Mouse (Mus musculus) adipocyte (in vitro differentiated cells): ENCODE results near the gene Arhgap22.
A peak's percentile ranks its signal among the peaks of the same experiment; 100 is the strongest.

Source experiments
- DNase-seq: peaks from one replicate; pipeline ENCODE4 v3.0.0-alpha.2; 2016; ENCODE audit warnings: low spot score

Arhgap22 gene

DNA sequence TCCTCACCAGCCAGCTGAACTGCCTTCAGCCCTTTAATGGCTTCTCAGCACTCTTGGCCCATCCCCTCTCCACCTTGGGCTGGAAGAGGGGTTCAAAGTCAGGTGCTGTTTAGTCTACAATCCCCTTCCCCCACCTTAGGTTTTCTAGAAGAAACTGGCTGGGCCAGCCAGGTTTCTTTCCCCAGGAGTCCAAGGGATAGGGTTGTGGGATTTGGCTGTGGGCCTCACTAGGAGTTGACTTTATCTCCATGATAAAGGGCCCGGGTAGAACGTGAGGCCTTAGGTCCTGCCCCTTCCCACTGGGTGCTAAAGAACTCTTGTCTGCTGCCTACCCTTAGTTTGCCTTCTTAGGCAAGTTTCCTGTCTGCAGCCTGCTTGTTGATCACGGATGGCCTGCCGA lies 117.8 kb downstream of the Arhgap22 start:
- no peak for DNase-seq

DNA sequence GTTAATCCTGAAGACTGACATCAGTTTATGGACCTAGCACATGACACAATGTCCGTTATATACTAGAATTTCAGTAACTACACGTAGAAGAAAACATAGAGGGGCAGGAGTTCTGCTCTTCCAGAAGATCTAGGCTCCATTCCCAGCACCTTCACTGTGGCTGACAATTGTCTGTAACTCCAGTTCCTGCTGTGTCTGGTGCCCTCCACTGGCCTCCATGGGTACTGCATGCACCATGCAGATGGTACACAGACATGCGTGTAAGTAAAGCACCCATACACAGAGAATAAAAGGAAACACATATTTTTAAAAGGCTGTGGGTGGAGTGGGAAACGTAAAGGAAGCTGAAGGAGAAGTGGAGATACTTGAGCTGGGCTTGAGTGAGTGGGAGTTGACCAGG lies 120.0 kb downstream of the Arhgap22 start:
- DNase-seq = no peak

DNA sequence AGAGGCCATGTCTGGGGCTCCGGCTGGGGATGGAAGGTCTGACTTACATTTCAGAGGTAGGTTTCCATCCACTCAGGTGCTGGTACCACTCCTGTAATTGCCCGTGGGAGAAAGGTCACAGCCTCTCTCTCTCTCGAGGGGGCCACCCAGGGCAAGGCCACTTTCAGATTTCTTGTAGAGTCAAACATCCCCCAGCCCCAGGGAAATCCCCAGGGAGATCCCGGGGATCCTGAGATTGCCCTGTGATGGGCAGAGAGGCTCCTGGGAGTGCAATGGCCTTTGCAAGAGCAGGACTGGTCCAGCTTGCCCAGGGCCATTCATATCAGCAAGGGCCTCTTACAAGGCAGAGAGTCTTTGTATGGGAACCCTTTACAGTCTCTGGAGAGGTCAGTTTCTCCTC lies 120.6 kb downstream of the Arhgap22 start:
- DNase-seq = no peak

DNA sequence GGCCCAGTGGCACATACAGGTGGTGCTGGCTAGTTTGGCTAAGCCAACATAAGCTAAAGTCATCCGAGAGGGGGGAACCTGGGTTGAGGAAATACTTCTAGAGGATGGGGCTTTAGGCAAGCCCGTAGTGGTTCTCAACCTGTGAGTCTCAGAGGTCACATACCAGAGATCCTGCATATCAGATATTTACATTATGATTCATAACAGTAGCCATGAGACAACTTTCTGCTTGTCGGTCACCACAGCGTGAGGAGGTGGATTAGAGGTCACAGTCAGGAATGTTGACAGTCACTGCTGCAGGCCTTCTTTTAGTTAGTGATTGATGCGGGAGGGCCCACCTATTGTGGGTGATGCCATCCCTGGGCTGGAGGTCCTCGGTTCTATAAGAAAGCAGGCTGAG lies 121.9 kb downstream of the Arhgap22 start:
- no peak for DNase-seq

DNA sequence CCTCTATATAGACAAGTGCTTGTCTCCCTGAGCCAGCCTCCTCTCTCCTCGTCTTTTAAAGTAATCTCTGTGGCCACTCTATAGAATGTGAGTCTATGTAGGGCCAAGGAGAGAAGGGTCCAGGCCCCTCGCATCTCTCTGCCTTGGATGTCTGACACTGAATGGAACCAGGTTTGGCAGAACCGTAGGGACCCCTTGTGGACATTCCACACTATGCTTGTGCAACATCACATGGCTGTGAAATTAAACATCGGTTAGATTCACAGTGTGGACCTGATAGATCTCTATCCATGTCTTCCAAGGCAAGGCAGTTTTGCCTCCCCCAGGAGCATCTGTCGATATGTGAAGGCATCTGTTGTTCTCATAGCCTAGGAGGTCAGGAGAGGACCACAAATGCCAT lies 124.9 kb downstream of the Arhgap22 start:
- DNase-seq = no peak

DNA sequence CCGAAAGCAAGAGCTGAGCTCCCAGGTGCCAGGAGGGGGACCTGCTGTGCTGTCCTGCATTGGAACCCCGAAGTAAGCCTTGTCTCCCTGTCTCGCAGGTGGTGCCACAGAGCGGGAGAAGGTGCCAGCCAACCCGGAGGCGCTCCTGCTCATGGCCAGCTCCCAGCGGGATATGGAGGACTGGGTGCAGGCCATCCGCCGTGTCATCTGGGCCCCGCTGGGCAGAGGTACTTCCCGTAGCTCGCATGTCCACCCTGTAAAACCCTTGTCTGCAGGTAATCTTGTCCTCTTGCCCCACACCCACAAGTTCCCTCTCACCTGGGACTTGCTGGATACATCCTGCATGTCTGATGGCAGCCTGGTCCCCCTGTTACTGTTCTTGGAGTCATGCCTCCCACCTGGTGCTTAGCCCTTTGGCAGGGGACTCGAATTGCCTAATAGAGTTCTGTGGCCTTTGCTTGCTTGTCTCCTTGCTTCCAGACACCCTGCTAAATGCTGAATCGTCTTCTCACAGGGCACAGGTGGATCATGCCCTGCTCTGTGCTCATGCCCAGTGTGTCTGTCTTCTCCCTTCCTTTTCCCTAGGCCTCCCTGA lies 129.4 kb downstream of the Arhgap22 start:
- no peak for DNase-seq

DNA sequence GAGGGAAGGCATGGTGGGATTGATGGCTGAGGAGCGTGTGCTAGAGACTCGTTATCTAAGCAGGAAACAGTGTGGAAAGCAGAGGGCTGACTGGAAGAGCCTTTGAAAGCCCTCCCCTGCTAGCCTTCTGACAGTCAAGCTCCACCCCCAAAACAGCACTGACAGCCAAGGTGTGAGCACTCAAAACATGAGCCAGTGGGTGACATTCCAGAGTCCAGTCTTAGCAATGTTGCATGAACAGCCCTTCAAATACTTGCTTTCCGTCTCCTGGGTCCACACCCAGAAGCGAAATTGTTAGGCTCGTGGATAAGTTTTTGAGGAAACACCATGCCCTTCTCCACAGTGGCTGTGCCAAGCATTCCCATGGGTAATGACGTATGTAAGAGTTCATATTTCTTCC lies 132.7 kb downstream of the Arhgap22 start:
- DNase-seq = no peak

DNA sequence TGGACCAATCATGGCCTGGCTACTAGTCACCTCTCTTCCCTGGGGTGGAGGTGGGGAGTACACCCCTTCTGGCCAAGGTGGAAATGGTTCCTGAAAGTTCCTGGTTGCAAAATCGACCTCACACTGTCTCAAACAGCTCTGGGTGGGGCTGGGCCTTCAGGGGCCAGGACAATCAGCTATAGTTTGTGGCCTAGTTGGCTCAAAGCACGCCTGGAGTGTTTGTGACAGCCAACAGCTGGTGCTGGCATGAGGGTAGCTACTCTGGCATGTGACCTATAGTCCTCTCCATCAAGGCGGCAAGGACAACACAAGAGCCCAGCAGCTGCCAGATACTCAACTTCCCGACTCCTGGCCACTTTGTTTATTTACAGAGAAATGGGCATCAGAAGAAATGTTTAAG lies 133.9 kb downstream of the Arhgap22 start:
- peak; percentile 67 for DNase-seq

DNA sequence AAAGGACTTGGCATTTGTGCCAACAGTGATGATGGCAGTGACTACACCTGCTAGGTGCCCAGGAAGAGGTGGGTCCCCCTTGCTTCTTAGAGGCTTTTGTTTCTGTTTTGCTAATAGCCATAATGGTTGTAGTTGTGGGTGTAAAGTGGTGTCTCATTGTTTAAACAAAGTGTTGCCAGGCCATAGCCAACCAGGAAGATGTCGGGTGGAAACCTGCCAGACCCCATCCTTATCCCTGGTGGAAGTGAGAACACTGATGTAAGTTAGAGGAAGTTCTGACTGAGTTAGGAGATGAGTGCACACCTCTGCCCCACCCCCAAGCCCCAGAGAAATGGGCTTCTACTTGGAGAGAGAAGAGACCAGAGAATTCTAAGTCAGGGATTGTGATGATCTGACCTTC lies 134.3 kb downstream of the Arhgap22 start:
- DNase-seq = no peak

DNA sequence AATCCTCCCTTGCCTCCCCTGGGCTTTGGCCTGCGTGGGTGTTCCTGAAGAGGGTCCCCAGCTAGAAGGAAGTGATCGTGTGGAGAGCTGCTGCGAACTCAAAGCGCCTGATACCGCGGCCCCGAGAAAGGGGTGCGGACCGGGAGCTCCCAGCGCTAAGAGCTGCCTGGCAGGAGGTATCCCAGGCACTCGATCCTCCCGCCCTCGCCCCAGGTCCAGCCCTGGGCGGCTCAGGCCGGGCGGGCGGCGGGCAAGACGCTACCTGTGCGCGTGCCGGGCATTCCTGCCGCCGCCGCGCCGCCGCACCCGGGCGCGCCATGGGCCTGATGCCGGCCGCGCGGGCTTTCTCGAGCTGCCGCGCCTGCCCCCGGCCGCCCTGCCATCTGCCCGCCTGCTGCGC lies 137.2 kb downstream of the Arhgap22 start:
- no peak for DNase-seq

DNA sequence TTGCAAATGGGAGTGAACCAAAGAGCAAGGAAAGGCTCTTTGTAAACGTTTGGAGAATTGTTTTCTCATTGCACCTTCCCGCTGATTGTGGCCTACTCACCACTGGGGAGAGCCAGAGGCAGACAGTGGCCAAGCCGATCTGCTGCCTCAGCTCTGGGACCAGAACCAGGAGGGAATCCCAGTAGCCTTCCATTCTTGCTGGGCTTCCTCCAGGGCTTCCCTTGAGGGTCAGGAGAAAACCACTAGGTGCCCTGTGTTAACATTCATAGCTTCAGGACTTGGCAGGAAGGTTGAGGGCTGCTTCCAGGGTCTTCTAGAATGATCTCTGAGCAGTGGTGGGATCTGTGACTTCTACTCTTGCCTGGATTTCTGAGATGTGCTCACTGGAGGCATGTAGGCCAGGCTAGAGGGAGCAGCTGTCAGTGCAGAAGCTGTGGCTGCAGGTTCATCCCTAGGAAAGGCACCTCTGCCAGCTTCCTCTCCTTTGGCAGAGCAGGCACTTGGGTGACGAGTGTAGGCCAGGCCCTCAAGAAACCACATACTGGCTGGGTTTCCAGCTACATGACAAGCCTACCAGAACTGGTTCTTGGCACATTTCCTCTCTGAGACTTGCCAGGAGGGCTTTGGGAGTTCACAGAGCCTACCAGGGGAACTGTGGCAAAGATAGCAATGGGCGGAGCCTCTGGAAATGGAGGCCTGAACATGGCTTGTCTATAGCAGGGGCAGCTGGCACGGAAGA lies 138.3 kb downstream of the Arhgap22 start:
- peak; percentile 94 for DNase-seq

DNA sequence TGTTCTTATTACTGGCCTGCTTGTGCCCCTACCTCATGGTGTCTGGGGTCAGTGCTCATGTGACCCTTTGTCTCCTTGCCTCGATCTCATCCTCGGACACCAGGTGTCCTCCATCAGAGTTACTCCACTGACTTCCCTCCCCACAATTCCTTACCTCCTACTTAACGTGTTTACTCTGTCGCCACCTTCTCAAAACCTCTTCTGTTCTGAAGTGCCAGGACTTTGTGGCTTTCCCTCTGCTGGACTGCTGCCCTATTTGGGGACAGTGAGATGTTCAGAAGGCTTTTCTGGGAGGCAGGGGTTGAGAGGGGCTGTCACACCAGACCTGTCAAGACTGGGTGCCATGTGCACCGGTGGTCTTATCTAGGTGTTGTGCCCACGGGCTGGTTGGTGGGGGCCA lies 139.1 kb downstream of the Arhgap22 start:
- no peak for DNase-seq

DNA sequence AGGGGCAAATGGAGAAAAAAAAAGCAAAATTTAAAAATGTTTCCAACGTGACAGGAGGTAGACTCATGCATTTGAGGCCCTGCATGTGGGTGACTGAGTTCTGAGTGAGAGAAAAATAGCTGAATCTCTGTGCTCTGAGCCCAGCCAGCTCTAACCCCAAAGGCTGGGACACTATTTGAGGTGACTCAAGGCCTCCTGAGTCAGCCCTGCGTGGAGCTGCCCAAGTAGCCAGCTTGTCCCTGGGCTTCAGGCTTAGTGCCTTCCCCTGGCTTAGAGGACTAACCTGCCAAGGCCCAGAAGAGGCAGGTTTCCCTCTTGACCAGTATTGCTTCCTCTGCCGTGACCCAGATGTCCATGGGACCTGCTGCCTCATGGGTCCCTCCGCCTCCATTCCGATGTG lies 141.4 kb downstream of the Arhgap22 start:
- no peak for DNase-seq

DNA sequence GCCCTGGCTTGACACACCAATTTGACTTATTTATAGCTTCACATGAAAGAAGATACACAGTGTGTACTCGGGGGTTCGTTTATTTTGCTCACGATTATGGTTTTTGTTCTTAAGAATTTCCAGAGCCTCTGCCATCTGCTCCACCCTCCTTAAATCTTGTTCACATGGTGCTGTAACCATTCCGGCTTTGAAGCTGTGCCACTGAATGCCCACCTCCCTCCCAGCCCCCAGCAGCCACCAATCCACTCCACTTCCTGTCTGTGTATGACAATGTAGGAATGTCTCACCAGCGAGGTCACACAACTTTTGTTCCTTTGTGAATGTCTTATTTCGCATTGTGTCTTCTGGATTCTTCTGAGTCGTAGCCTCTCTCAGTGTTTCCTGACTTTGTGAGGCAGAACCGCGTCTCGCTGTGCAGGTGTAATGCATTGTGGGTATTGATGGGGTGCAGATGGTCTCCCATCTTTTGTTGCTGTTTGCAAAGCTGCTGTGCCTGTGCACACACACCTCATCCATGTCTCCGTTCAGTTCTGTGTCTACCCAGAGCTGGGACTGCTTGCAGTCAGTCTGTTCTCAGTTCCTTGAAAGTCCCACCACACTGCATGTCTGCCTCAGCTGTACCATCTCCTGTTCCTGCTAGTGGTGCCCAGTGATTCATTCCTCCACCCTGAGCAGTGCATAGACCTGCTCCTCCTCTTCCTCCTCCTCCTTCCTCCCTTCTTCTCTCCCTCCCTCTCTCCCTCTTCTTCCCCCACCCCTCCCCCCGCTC lies 144.0 kb downstream of the Arhgap22 start:
- no peak for DNase-seq

DNA sequence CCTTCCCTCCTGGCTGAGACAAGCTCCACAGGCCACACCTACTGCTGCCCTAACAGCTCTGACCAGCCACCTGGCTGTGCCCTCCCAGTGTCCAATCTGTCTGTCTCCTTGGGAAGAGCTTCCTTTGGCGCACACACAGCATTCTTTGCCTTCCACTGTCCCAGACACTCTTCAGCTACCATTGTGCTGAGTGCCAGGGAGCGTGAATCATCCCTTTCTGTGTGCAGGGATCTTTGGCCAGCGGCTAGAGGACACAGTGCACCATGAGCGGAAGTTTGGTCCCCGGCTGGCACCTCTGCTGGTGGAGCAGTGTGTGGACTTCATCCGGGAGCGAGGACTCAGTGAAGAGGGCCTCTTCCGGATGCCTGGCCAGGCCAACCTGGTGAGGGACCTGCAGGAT lies 145.1 kb downstream of the Arhgap22 start:
- peak; percentile 28 for DNase-seq

DNA sequence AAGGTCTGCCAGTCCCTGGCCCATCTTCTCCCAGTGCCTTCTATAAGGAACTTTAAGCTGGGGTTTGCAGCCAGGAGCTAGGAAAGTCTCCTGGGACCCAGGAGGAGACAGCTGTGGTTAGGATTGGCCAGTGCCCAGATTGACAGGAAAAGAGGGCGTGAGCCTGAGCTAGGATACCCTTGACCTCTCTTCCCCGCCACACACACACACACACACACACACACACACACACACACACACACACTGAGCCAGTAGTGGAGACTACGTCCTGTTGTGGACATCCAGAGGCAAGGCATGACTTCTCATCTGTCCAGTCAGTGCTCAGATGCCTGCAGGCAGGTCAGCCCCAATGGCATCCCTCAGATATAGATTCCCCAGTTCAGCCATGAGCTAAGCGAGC lies 147.7 kb downstream of the Arhgap22 start:
- peak; percentile 51 for DNase-seq

DNA sequence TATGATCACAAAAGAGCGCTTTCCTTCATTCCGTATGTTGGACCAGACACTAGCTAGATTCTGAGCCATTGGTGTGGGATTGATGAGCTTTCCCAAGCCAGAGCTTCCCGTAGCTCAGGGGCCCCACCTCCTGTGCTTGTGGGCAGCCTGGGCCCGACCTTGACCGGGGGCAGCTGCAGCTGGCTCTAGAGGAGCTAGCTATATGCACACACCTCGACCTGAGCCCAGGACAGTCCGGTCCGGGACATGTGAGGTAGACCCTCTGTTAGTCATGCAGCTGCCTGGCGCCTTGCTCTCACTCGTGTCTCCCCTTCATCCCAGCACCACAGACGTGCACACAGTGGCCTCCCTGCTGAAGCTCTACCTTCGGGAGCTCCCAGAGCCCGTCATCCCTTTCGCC lies 148.3 kb downstream of the Arhgap22 start:
- DNase-seq = no peak

DNA sequence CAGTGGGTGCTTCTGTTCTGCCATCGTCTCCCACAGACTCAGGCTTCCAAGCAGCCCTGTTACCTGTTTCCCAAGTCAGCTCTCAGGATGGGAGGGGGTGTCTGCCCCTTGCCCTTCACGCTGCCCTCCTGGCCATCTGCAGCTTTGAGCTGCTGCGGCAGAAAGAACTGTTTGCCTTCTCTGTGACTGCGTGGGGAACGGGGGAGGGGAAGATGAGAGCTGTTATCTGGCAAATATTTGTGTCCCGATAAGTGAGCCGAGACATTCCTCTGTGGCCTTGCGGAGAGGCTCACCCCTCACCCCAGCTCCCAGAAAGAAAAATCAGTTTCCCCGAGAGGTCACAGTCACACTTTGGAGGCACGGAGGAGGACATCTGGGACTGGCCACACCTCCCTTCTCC lies 149.0 kb downstream of the Arhgap22 start:
- no peak for DNase-seq

DNA sequence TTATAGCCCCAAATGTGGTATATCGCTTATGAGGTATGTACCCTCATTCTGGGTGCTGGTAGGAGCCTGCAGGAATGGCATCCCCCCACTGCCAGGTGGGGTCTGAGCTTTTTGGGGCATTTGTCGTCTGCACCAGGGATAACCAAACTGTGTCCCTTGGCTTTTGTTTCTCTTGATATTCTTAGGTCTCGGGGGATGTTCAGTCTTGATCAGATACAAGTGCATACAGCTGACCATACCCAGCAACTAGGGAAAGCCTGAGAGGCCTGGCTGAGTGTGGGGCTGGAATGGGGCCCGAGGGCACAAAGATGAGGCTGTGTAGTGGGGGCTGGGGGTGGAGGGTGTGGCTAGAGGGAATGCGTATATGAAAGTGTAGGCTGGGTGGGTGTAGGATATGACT lies 149.8 kb downstream of the Arhgap22 start:
- DNase-seq = no peak

DNA sequence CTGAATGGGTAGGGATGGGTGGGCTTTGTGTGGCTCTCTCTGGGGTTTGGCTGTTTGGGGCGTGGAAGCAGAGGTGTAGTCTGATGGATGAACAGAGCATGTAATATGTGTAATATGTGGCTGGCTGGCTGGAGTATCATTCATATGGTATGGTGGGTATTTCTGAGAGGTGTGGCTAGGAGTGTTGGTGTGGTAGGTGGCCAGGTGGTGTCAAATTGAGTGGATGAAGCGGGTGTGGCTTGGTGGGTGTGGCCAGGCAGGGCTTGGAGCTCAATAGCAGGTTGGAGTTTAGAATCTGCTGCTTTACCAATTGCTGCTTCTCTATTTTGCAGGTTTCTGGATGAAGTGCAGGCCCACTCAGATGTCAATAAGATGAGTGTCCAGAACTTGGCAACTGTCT lies 150.2 kb downstream of the Arhgap22 start:
- DNase-seq = no peak

DNA sequence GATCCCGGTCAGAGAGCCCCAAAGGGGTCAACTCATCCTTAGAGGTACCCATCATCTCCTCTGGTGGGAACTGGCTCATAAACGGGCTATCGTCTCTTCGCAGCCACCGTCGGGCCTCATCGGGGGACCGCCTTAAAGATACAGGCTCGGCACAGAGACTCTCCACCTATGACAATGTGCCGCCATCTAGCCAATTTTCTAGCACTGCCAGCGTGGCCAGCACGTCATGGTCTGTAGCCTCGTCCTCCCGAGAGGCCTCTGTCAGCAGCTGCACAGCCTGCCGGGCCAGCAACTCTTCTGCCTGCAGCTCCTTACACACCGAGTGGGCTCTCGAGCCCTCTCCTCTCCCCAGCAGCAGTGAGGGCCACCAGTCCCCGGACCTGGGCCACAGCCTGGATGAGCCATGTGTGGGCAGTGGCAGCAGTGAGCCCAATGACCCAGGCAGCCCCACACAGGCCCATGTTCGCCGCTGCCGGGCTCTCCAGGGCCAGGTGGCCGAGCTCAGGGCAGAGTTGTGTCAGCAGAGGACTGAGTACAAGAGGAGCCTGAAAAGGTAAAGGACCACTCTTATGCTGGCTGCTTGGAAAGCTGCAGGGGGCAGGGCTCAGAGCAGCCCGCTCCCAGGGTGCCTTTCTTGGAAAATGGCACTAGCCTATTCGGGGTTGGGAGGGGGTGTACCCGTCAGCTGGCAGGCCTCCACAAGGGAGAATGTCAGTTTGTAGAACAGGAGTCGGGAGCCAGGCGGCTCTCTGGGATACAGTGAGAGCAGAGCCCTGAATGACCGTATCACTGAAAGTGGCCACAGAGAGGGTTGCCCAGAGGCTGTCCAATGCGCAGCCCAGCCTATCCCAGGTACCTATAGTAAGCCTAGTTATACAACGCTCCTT lies 153.3 kb downstream of the Arhgap22 start:
- DNase-seq = no peak

DNA sequence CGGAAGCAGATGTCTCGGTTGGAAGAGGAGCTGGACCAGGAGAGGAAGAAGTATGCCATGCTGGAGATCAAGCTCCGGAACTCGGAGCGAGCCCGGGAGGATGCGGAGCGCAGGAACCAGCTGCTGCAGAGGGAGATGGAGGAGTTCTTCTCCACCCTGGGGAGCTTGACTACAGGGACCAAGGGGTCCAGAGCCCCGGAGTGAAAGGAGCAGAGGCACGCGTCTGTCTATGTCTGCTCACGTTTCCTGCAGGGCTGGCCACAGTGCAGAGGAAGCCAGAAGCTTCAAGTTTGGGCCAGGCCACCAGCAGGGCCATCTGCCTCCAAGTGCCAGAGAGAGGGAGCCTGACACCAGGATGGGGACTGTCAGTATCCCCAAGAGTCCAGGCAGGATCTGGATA lies 155.5 kb downstream of the Arhgap22 start:
- no peak for DNase-seq
